Mouse (Mus musculus) left cerebral cortex, postnatal 14 days (tissue): ENCODE results near the gene 2610021A01Rik. TPM values are rescaled to one million over a fixed set of nuclear protein-coding genes. Genes with fewer than 3 reads are reported as not detected.
A peak's percentile ranks its signal among the peaks of the same experiment; 100 is the strongest.
"Not testable (repeated sequence)": the region's sequence is repeated elsewhere in the genome, so short reads cannot be mapped to it uniquely, and the experiment has no call there.

ENCODE experiments used
- DNase-seq, 2 experiments: peaks; one replicate each; pipeline ENCODE4 v3.0.0; 2021 to 2022; ENCODE audit warnings: low spot score in 2 of 2, mixed read lengths in 1 of 2
- intact Hi-C: fragments of 180-260 bp; cut with DNase I; formaldehyde crosslinking; loops from one replicate; pipeline ENCODE4 v1.15.1; 2025
- long read RNA-seq, 2 experiments: library from polyadenylated mRNA; stranded (forward); transcript quantifications; one replicate each; pipeline ENCODE4 v2.0.0; 2021
- total RNA-seq, 2 experiments: library from RNA; stranded (reverse); gene quantifications; 2 replicates each; pipeline ENCODE4 v1.2.3; 2021

2610021A01Rik gene
- 10 to 100 TPM; 23.7 to 24.3 TPM for total RNA-seq
- long read RNA-seq, experiment 1, full-length matches to known transcripts, result 6 of 9 reads
- long read RNA-seq, experiment 1, partial matches to known transcripts, result 0 of 9 reads
- long read RNA-seq, experiment 1, other reads (novel, unspliced or antisense), result 3 of 9 reads
- long read RNA-seq, experiment 2, full-length matches to known transcripts, result 3 of 5 reads
- long read RNA-seq, experiment 2, partial matches to known transcripts, result 0 of 5 reads
- long read RNA-seq, experiment 2, other reads (novel, unspliced or antisense), result 2 of 5 reads

- intact Hi-C loops, result loop anchor here (1.0 to 5.0 kb wide), 2 partner anchors 33 to 102 kb away; partner anchors contain the start of genes AW146154 and Gm20449
- peak; percentile 92 to 97 for DNase-seq
Observed at GRCm38 (mm10) chr7:41599034-41599813, at the start of gene 2610021A01Rik. Gene 2610021A01Rik (plus strand): TSS chr7:41599230.

GRCm38 (mm10) chr7:41560681-41561080 is 38.3 kb upstream of the 2610021A01Rik start:
- intact Hi-C loops, result no loop called here
- DNase-seq, result no peak

- intact Hi-C loops, DNase-seq: not testable (repeated sequence)
Observed at GRCm38 (mm10) chr7:41573562-41573961, 25.5 kb upstream of the 2610021A01Rik start, which contains the start of gene Gm6871. Gene Gm6871 (minus strand): TSS chr7:41573662.

- intact Hi-C loops, result no loop called here
- DNase-seq, result no peak
Observed at GRCm38 (mm10) chr7:41577956-41578355, 21.1 kb upstream of the 2610021A01Rik start.

GRCm38 (mm10) chr7:41582028-41582427 is 17.0 kb upstream of the 2610021A01Rik start:
- intact Hi-C loops, result no loop called here
- no peak for DNase-seq

GRCm38 (mm10) chr7:41587831-41588230 is 11.2 kb upstream of the 2610021A01Rik start:
- DNase-seq, intact Hi-C loops: not testable (repeated sequence)

GRCm38 (mm10) chr7:41598615-41599014 is 415 bp upstream of the 2610021A01Rik start:
- intact Hi-C loops, result loop anchor here (1.0 to 5.0 kb wide), 2 partner anchors 34 to 101 kb away; partner anchors contain the start of genes AW146154 and Gm20449
- DNase-seq, result no peak

GRCm38 (mm10) chr7:41599932-41600548 is 1.0 kb downstream of the 2610021A01Rik start:
- intact Hi-C loops, result loop anchor here (1.0 to 5.0 kb wide), 2 partner anchors 32 to 103 kb away; partner anchors contain the start of genes AW146154 and Gm20449
- peak in 1 of 2 experiments; percentile 2 for DNase-seq

GRCm38 (mm10) chr7:41611654-41612053 is 12.6 kb downstream of the 2610021A01Rik start:
- DNase-seq, result no peak
- intact Hi-C loops, result no loop called here

GRCm38 (mm10) chr7:41616241-41616640 is 17.2 kb downstream of the 2610021A01Rik start:
- intact Hi-C loops, DNase-seq: not testable (repeated sequence)

- intact Hi-C loops, result loop anchor here (1.0 to 10.0 kb wide), 3 partner anchors 33 to 238 kb away; partner anchors contain the start of genes 2610021A01Rik, AI987944, AW146154 and Gm20449
- peak; percentile 96 to 98 for DNase-seq
Observed at GRCm38 (mm10) chr7:41632409-41633220, 33.6 kb downstream of the 2610021A01Rik start, which contains the start of gene Zfp788. Gene Zfp788 (plus strand): TSS chr7:41633203.

GRCm38 (mm10) chr7:41633221-41633984 is 34.4 kb downstream of the 2610021A01Rik start:
- intact Hi-C loops, result loop anchor here (2.0 to 10.0 kb wide), 2 partner anchors 135 to 239 kb away; partner anchors contain the start of genes AI987944, AW146154 and Gm20449

GRCm38 (mm10) chr7:41674326-41674725 is 75.3 kb downstream of the 2610021A01Rik start:
- intact Hi-C loops, DNase-seq: not testable (repeated sequence)

More at GRCm38 (mm10) chr7:41633221-41633984, 34.4 kb downstream of the 2610021A01Rik start:
- DNase-seq, result peak; percentile 94 to 99

Other genes starting within 250 kb of the 2610021A01Rik start
- 1 to 10 TPM; 8.0 to 9.3 TPM for gene AI987944, start 205.9 kb upstream of the 2610021A01Rik start, total RNA-seq
- gene Vmn2r57, start 150.5 kb upstream of the 2610021A01Rik start, total RNA-seq, result under 1 TPM; 0.27 to 0.33 TPM
- gene Gm20449, start 99.8 kb upstream of the 2610021A01Rik start, total RNA-seq, result under 1 TPM; 0.15 to 0.29 TPM
- 1 to 10 TPM; 6.8 to 8.5 TPM for gene AW146154, start 99.3 kb upstream of the 2610021A01Rik start, total RNA-seq
- not detected for gene Gm6871, start 25.6 kb upstream of the 2610021A01Rik start, total RNA-seq
- gene Zfp788, start 34.0 kb downstream of the 2610021A01Rik start, total RNA-seq, result 10 to 100 TPM; 30.0 to 37.0 TPM